Mouse (Mus musculus) heart, postnatal 0 days (tissue): Measurements from ENCODE around the gene Rptor. TPM values are rescaled to one million over a fixed set of nuclear protein-coding genes. Genes with fewer than 3 reads are reported as not detected.

Source experiments
- ATAC-seq: fragments of 200-750 bp; cut with Nextera tagmentation; 2 replicates; pipeline ENCODE4 v1.8.0; 2017; ENCODE audit warnings: low read depth, moderate number of reproducible peaks, moderate library complexity; ENCODE audit not compliant: insufficient read depth
- DNase-seq: peaks from one replicate; pipeline ENCODE4 v3.0.0-alpha.2; 2016; ENCODE audit warnings: low spot score
- H3K27ac ChIP-seq: fragments of 300-500 bp; sonication (generic); 2 replicates; pipeline ENCODE4 v1.5.1; 2014; ENCODE audit warnings: low read depth, mild to moderate bottlenecking
- H3K27me3 ChIP-seq: fragments of 300-500 bp; sonication (generic); 2 replicates; pipeline ENCODE4 v1.6.1; 2014; ENCODE audit warnings: low read length, mixed read lengths; ENCODE audit not compliant: control insufficient read depth, insufficient read depth
- H3K36me3 ChIP-seq: fragments of 300-500 bp; sonication (generic); replicated peaks from 2 replicates; pipeline ENCODE4 v1.6.1; 2014; ENCODE audit warnings: low read length, mixed read lengths; ENCODE audit not compliant: control insufficient read depth, insufficient read depth
- H3K4me1 ChIP-seq: fragments of 300-500 bp; sonication (generic); 2 replicates; pipeline ENCODE4 v1.6.1; 2014; ENCODE audit warnings: antibody characterized with exemption; ENCODE audit not compliant: control insufficient read depth, insufficient read depth
- H3K4me2 ChIP-seq: fragments of 300-500 bp; sonication (generic); 2 replicates; pipeline ENCODE4 v1.6.1; 2014; ENCODE audit warnings: low read depth, mild to moderate bottlenecking, low read length, moderate library complexity
- H3K4me3 ChIP-seq: fragments of 300-500 bp; sonication (generic); 2 replicates; pipeline ENCODE4 v1.5.1; 2014; ENCODE audit warnings: low read depth, low read length
- H3K9ac ChIP-seq: fragments of 300-500 bp; sonication (generic); replicated peaks from 2 replicates; pipeline ENCODE4 v1.6.1; 2014; ENCODE audit warnings: low read depth, low read length, mixed read lengths
- H3K9me3 ChIP-seq: fragments of 300-500 bp; sonication (generic); replicated peaks from 2 replicates; pipeline ENCODE4 v1.6.1; 2016; ENCODE audit warnings: low read length; ENCODE audit not compliant: control insufficient read depth
- CTCF ChIP-seq: IDR thresholded peaks from 2 replicates; pipeline ENCODE4 v1.5.1; 2016; ENCODE audit warnings: antibody characterized with exemption, control low read depth, low read depth
- EP300 ChIP-seq: IDR thresholded peaks from 2 replicates; pipeline ENCODE4 v1.6.1; 2016; ENCODE audit warnings: antibody characterized with exemption, low read depth
- WGBS: fragments of 180-500 bp; shearing (Covaris S2); extraction: QIAGEN DNeasy Blood & Tissue Kit; methylation state at CpG from one replicate; pipeline ENCODE4 v1.1.7; 2014; 5-methylcytosine and 5-hydroxymethylcytosine counted together
- polyA plus RNA-seq: library from polyadenylated mRNA; unstranded; fragments of >200 nt; fragmentation: Nextera tagmentation; extraction: Ambion mirVana; gene quantifications from 2 replicates; pipeline ENCODE4 v1.2.1, GENCODE M21; 2015
- total RNA-seq: library from RNA; depleted of rRNA; stranded (reverse); fragments of >200 nt; gene quantifications from 2 replicates; pipeline ENCODE4 v1.2.3, GENCODE M21; 2014; ENCODE audit warnings: low replicate concordance

The Rptor gene
- total and polyA plus RNA-seq, 2 experiments from 2014 or later, result 4.8 to 39.8 TPM

DNA sequence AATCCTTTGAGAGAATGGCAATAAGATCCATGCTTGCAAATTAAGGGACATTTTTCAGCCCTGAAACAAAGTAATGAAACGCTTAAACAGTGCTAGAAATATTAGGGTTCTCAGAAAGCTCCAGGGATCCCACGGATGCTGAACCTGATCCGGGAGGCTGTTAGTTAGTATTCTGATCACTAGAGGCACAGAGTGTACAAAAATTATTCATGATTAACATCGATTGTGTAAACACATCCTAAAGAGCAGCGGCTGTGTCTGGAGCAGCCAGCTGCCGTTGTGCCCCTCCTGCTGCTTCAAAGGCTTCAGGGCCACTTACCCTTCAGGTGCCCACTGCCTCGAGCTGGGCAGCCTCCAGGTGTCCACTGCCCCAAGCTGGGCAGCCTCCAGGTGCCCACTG lies 185.8 kb downstream of the Rptor start:
- no peak for DNase-seq
- TF ChIP-seq EP300, result no peak
- TF ChIP-seq CTCF, result no peak
- ATAC-seq, result no peak
- WGBS, result 90% methylated on average over 7 of the region's 7 CpGs
- H3K36me3 ChIP-seq, result no peaks in the 10 kb centered on the region
- H3K9me3 ChIP-seq, result no peaks in the 10 kb centered on the region
- no peak overlapping the region for H3K4me2 ChIP-seq
- no peak overlapping the region for H3K9ac ChIP-seq
- no peak overlapping the region for H3K4me3 ChIP-seq
- H3K27me3 ChIP-seq, result no peaks in the 10 kb centered on the region
- H3K4me1 ChIP-seq, result peaks cover 23% of the 10 kb centered on the region
- no peak overlapping the region for H3K27ac ChIP-seq

DNA sequence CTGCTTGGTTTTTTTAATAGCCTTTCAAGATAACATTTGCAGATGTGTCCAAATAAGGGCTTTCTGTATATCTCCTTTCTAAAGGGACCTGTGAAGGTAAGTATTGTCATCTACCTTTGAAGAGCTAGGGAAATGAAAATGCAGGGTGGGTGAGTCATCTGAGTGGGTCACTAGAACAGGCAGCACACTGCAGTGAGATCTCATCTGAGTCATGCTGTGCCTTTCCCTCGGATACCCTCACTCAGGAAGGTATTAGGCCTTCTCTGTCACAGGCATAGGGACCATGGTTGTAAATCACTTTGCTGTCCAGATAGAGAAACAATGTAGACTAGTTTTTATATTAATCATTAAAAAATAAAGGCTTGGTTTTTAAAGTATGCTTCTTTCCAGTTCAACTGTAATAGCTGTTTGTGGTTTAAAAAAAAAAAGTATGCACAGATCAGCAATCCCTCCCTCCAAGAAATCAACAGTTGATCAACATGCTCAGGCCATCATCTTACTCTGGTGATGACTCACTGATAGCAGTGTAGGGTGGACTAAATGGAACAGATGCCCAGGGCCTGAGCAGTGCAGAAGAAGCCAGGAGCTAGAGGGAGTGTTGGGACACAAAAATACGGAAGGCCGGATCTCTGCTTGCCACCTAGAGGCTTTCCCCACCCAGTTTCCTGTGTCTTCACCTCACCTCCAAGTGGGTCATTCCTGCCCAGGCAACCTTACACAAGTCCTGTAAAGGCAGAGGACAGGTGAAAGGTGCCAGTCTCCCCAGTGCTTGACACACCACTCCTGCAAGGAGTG lies 186.4 kb downstream of the Rptor start:
- H3K4me2 ChIP-seq, result no peak overlapping the region
- H3K4me1 ChIP-seq, result peaks cover 18% of the 10 kb centered on the region
- H3K27me3 ChIP-seq, result no peaks in the 10 kb centered on the region
- TF ChIP-seq CTCF, result no peak
- no peak for TF ChIP-seq EP300
- H3K4me3 ChIP-seq, result no peak overlapping the region
- no peaks in the 10 kb centered on the region for H3K36me3 ChIP-seq
- H3K9ac ChIP-seq, result no peak overlapping the region
- ATAC-seq (no peak), DNase-seq (no peak)
- WGBS, result 63% methylated on average over 3 of the region's 3 CpGs
- no peak overlapping the region for H3K27ac ChIP-seq
- no peaks in the 10 kb centered on the region for H3K9me3 ChIP-seq

DNA sequence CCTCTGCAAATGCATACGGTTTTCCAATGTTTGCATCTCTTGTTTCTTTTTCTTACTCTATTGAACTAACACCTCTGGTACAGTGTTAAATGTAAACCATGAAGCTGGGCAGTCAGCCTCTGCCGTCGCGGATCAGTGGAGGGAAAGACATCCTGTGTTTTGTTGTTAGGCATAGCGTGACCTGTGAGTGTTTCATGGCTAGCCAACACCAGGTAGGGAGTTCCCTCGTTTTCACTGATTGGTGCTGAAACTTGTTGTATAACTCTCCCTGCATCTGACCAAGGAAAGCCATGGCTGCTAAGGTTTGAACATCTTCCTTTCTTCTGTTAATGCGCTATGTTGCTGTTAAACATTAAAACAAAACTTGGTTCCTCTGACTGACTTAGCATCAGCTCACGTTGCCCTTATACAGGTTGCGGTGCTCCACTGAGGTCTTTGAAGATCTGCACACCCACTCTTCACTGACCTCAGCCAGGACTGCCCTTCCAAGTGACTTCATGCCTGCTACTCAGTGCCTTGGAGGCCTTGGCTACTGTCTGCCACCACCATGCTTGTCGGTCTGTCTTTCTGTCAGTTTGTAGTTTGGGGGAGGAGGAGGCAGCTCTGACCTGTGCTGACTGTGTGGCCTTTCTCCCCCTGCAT lies 189.3 kb downstream of the Rptor start:
- no peaks in the 10 kb centered on the region for H3K27me3 ChIP-seq
- no peak overlapping the region for H3K4me2 ChIP-seq
- DNase-seq, result no peak
- no peak overlapping the region for H3K4me3 ChIP-seq
- no peak overlapping the region for H3K27ac ChIP-seq
- ATAC-seq, result no peak
- H3K9ac ChIP-seq, result no peak overlapping the region
- no peaks in the 10 kb centered on the region for H3K36me3 ChIP-seq
- peaks cover 13% of the 10 kb centered on the region for H3K4me1 ChIP-seq
- TF ChIP-seq CTCF (no peak), EP300 (no peak)
- 86% methylated on average over 10 of the region's 10 CpGs for WGBS
- no peaks in the 10 kb centered on the region for H3K9me3 ChIP-seq

DNA sequence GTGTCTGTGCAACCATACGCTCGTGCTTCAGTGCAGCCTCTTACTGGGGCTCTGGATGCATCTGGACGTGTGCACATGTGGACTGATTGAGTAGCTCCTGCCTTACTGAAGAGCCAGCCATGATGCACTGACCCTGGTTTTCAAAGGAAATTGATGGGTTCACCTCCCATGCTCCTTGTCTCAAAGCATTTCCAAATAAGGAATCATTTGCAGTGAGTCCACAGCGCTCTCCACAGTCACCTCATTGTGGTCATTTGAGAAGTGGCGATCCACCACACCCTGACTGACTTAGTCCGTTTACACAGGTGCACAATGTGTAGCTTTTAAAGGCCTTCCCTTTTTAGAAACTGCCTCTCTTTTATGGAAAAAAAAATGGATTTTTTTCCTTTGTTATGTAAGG lies 190.7 kb downstream of the Rptor start:
- TF ChIP-seq CTCF, result no peak
- no peak for TF ChIP-seq EP300
- DNase-seq (no peak), ATAC-seq (no peak)
- H3K4me2 ChIP-seq, result no peak overlapping the region
- 0 out of 2 replicates have a peak, but pooled peaks cover 5% of the 10 kb centered on the region for H3K36me3 ChIP-seq
- H3K9ac ChIP-seq, result no peak overlapping the region
- no peaks in the 10 kb centered on the region for H3K9me3 ChIP-seq
- H3K4me1 ChIP-seq, result peaks cover 13% of the 10 kb centered on the region
- H3K4me3 ChIP-seq, result no peak overlapping the region
- H3K27me3 ChIP-seq, result no peaks in the 10 kb centered on the region
- 75% methylated on average over 6 of the region's 6 CpGs for WGBS
- H3K27ac ChIP-seq, result no peak overlapping the region

DNA sequence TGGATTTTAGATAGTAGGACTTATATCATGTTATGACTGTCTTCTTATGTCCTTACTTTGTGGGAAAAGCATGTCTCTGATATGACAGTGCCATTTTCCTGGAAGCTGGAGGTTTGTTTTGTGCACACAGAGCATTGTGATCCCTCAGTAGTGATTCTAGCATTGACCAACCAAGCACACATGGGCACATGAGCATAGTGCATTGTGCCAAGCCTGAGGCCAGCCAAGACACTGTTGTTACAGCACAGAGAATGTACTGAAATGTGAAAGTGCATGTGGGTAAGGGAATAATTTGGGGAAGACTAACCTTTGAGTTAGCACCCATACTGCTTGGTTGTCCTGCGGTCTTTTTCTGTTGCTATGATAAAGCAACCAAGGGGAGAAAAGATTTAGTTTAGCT lies 191.3 kb downstream of the Rptor start:
- 100% methylated on average over 1 of the region's 1 CpGs for WGBS
- peaks cover 13% of the 10 kb centered on the region for H3K4me1 ChIP-seq
- no peak overlapping the region for H3K4me2 ChIP-seq
- no peak overlapping the region for H3K27ac ChIP-seq
- H3K9me3 ChIP-seq, result no peaks in the 10 kb centered on the region
- H3K27me3 ChIP-seq, result no peaks in the 10 kb centered on the region
- no peak overlapping the region for H3K4me3 ChIP-seq
- 0 out of 2 replicates have a peak, but pooled peaks cover 9% of the 10 kb centered on the region for H3K36me3 ChIP-seq
- no peak for TF ChIP-seq EP300
- TF ChIP-seq CTCF, result no peak
- no peak for DNase-seq
- no peak for ATAC-seq
- H3K9ac ChIP-seq, result no peak overlapping the region
